Mouse (Mus musculus): ENCODE results near the gene Sacm1l.

DNA sequence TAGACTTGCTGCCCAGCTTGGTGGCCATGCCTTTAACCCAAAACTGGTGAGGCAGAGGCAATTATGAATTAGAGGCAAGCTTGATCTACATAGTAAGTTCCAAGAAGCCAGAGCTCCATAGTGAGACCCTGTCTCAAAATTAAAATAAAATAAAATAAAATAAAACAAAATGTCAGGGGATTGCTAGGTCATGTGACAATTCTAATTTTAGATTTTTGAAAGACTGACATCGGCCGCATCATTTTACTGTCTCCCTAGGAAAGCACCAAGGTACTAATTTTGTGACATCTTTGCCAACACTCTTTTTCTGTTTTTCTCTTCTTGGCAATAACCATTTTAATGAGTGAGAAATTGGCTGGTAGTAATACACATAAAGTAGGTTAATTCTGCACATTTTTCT, 7.1 kb downstream of the Sacm1l start:
- TF ChIP-seq NELFE (IDR thresholded peaks at IDR 0.05; ENCODE audit: low read depth, low read length) = no peak
- no peak for TF ChIP-seq TAL1 (IDR thresholded peaks at IDR 0.05; ENCODE audit: low read length)
- TF ChIP-seq EP300 (IDR thresholded peaks at IDR 0.05; ENCODE audit: low read depth in 1 of 2, low read length in 2 of 2) = no peak
- no peak for TF ChIP-seq CTCF (IDR thresholded peaks at IDR 0.05 in 2 of 3, conservative IDR thresholded peaks at IDR 0.05 in 1 of 3; ENCODE audit: control insufficient read depth in 1 of 3, insufficient read depth in 1 of 3, low read depth in 2 of 3, low read length in 3 of 3, poor library complexity in 1 of 3, severe bottlenecking in 1 of 3)
- TF ChIP-seq POLR2A (IDR thresholded peaks at IDR 0.05; ENCODE audit: control insufficient read depth in 1 of 2, insufficient read depth in 1 of 2, low read depth in 1 of 2, low read length in 2 of 2, poor library complexity in 1 of 2) = no peak
- TF ChIP-seq GATA1 (IDR thresholded peaks at IDR 0.05; ENCODE audit: low read depth, low read length) = no peak
- no peak for TF ChIP-seq ZMIZ1 (IDR thresholded peaks at IDR 0.05; ENCODE audit: low read depth, low read length)
- no peak for TF ChIP-seq CHD2 (IDR thresholded peaks at IDR 0.05; ENCODE audit: low read length)
- TF ChIP-seq MYC (IDR thresholded peaks at IDR 0.05; ENCODE audit: low read depth, low read length) = no peak
